Mouse (Mus musculus) layer of hippocampus, postnatal 10 days (tissue): ENCODE results near the gene Ube2o. TPM values are rescaled to one million over a fixed set of nuclear protein-coding genes. Genes with fewer than 3 reads are reported as not detected.

ENCODE experiments used
- DNase-seq, 2 experiments: peaks; one replicate each; pipeline ENCODE4 v3.0.0; 2021; ENCODE audit warnings: low spot score in 2 of 2
- long read RNA-seq: library from polyadenylated mRNA; stranded (forward); transcript quantifications from one replicate; pipeline ENCODE4 v2.0.0, GENCODE M21; 2023
- total RNA-seq, 2 experiments: library from RNA; stranded (reverse); gene quantifications; 2 replicates each; pipeline ENCODE4 v1.2.3; 2021

Ube2o gene
- total RNA-seq: 100 to 1,000 TPM; 115 to 118 TPM
- long read RNA-seq, full-length matches to known transcripts: 13 of 53 reads
- long read RNA-seq, partial matches to known transcripts: 10 of 53 reads
- long read RNA-seq, other reads (novel, unspliced or antisense): 30 of 53 reads

DNA sequence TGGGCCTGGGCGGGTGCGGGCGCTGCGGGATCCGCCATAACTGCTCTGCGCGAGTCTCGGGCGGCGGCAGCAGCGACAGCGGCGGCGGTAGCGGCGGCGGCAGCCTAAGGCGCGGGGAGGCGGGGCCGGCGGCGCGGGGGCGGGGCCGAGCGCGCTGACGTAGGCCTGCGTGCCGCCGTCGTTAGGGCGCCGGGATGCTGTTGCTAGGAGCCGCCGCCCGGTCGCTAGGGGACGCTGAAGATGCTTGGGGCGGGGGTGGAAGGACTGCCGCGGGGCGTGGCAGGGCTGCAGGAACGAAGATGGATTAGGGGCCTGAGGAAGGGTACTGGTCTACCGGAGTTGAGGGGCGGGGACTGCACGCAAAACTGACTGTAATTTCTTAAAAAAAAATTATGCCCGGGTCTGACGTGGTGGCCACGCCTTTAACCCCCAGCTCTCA lies at the start of gene Ube2o:
Gene Ube2o (minus strand): TSS at position 72 of the 439 bp plus-strand sequence.
- peak; percentile 83 to 91 for DNase-seq

- no peak for DNase-seq
Measured at GRCm38 (mm10) chr11:116630171-116630965, 49.1 kb upstream of the Ube2o start.

DNA sequence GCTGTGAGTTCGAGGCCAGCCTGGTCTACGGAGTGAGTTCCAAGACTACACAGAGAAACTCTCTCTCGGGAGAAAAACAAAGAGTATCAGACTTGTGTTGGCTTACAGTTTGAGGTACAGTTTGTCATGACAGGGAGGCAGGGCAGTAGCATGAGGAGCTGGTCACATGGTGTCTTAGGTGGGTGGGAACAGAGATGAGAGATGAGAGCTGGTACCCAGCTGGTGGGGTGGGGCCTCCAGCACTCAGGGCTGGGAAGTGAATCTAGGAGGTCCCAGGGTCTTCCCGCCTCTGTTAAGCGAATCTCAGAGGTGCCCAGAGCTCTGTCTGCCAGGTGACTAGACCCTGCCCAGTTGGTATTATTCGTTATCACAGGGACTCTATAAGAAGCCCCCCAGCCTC lies 48.2 kb upstream of the Ube2o start:
- DNase-seq: no peak

DNA sequence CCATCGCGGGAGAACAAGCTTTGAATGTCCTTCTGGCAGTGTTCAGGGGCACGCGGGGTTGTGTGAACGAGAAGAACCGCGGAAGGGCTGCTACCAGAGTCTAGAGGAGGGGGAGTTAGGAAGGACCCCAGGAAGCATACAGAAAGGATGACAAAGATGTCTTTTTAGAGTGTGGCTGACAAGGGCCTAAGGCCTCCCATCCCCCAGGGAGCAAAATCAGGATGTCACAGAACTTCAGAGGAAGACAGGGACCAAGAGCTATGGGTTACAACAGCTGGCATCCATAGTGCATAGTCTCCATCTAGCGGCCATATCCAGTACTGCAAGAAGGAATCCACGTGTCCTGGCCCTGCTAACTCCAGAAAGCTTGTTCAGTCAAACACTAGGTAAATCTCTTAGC lies 47.5 kb upstream of the Ube2o start:
- DNase-seq: peak; percentile 94 to 96

- DNase-seq: no peak
Measured at GRCm38 (mm10) chr11:116627072-116628020, 46.1 kb upstream of the Ube2o start.

- DNase-seq: no peak
Measured at GRCm38 (mm10) chr11:116626299-116627071, 45.2 kb upstream of the Ube2o start, which contains the start of gene Rhbdf2. Gene Rhbdf2, minus strand, starts transcription at chr11:116627019.

- DNase-seq: peak; percentile 42 to 56
Measured at GRCm38 (mm10) chr11:116625081-116626000, 44.1 kb upstream of the Ube2o start.

- peak; percentile 54 to 55 for DNase-seq
Measured at GRCm38 (mm10) chr11:116624131-116624832, 43.0 kb upstream of the Ube2o start.

GRCm38 (mm10) chr11:116623281-116624124 lies 42.3 kb upstream of the Ube2o start:
- no peak for DNase-seq

- DNase-seq: peak; percentile 46 to 63
Measured at GRCm38 (mm10) chr11:116621258-116621704, 40.0 kb upstream of the Ube2o start.

DNA sequence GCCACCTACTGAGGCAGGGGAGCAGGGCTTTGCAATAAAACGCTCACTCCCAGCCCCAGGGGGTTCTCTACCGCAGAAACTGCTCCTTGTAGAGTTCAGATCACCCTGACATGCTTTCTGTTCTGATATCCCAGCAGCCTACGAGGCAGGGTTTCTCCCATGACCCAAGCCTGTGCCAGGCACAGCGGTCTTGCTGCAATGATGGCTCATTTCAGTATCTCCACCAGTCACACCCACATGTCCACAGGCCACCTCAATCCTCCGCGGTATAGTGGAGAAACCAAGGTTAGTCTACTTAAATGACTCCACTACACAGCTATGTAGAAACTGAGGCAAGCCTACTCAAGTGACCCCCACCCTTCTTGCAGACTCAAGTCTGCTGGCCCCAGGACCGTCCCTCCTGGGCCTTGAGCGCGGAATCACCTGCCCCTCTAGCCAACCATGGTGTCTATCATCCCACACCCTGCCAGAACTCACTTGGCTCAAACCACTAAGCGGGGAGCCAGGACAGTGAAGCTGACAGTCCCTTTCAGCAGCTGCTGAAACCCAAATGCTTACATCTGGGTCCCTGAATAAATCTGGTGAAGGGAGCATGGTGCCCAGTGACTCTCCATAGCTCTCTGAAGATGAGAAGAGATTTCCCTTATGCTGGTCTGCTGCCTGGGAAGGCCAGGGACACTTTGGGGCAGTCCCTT lies 39.5 kb upstream of the Ube2o start:
- no peak for DNase-seq

GRCm38 (mm10) chr11:116620073-116620472 lies 38.8 kb upstream of the Ube2o start:
- no peak for DNase-seq

DNA sequence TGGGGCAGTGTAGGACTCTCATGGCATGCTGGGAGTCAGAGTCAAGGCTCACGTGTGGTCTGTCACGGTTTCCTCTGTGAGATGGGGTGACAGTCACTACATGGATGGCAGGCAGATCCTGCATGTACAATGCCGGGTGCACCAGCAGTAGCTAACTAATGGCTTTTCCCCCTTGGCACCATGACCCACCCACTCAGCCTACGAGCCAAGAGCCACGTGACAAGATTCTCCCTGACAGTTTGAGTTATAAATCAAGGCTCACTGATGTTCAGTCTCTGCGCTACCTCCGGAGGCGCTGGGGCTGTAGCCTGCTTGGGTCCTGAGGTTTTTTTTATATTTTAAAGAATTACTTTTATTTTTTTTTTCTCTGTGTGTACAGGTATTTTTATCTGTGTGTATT lies 38.3 kb upstream of the Ube2o start:
- no peak for DNase-seq

DNA sequence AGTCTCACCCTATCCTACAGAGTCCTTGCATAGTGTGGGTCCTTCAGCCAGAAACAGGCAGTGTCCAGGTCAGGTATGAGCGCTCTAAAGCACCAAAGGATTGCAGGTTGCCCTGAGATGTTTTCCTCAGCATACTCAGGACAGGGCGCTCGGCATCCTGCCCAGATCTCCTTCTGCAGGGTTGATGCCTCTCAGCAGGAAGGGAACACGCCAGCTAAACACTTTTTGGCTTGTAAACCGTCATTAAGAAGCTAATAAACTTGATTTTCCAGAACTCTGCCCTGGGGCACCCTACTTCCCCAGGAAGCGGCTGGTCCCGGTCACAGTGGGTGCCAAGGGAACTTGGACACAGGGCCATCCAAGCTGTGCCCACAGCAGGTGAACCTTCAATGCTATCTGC lies 37.9 kb upstream of the Ube2o start:
- DNase-seq: no peak

- DNase-seq: no peak
Measured at GRCm38 (mm10) chr11:116618666-116619065, 37.4 kb upstream of the Ube2o start.

- DNase-seq: no peak
Measured at GRCm38 (mm10) chr11:116617641-116618040, 36.4 kb upstream of the Ube2o start.

- no peak for DNase-seq
Measured at GRCm38 (mm10) chr11:116616438-116617118, 35.3 kb upstream of the Ube2o start.
